9 mouse cellular contexts compared by ENCODE assay signal in genomic region chr2:59424729-59425128, GRCm38 (mm10). TPM values are rescaled to one million over a fixed set of nuclear protein-coding genes. Genes with fewer than 3 reads are reported as not detected.
DNase-seq lines count a peak whose midpoint lies in the region; ATAC-seq lines count a peak whose summit lies in the region.
"Had no signal": no experiment of that assay in that cellular context is flagged by ENCODE, and none has a peak within 500 bp of the region (broad histone marks: within the 10 kb centered on the region; RNA-seq: fewer than 3 reads in every experiment).

No protein-coding gene starts in this region.

- no peak overlapping the region for H3K27ac ChIP-seq in neural tube, embryonic 14.5 days (ENCODE audit: low read depth, low read length)
- H3K27ac ChIP-seq: lung, embryonic 15.5 days had no signal

- intact Hi-C loops in left cerebral cortex, postnatal 4 days (cut with DNase I): no loop called here
- intact Hi-C loops in heart, postnatal 10 days (cut with DNase I): loop anchor here (5.0 kb wide), 3 partner anchors 62 to 687 kb away; partner anchors contain the start of genes Ccdc148 and Pkp4
- intact Hi-C loops in left cerebral cortex, postnatal 10 days (cut with DNase I): loop anchor here (5.0 to 10.0 kb wide), 2 partner anchors 687 to 720 kb away; no protein-coding TSS in a partner anchor

- no peaks in the 10 kb centered on the region for H3K4me1 ChIP-seq in neural tube, embryonic 14.5 days (ENCODE audit: control insufficient read depth, insufficient read depth, low read length)

- ATAC-seq in neural tube, embryonic 14.5 days (ENCODE audit: low read depth): peak; percentile 91; the same call in 1 of the 2 replicates

- no peaks in the 10 kb centered on the region for H3K36me3 ChIP-seq in neural tube, embryonic 14.5 days (ENCODE audit: control insufficient read depth, insufficient read depth, low read length)
- H3K36me3 ChIP-seq: lung, embryonic 15.5 days had no signal

- no peak overlapping the region for H3K4me2 ChIP-seq in neural tube, embryonic 14.5 days (ENCODE audit: low read depth, low read length)
- H3K4me2 ChIP-seq: lung, embryonic 15.5 days had no signal

- no peaks in the 10 kb centered on the region for H3K9me3 ChIP-seq in neural tube, embryonic 14.5 days (ENCODE audit: control insufficient read depth, low read length)
- H3K9me3 ChIP-seq: lung, embryonic 15.5 days had no signal

- 51% methylated on average over 5 of the region's 5 CpGs for WGBS in neural tube, embryonic 14.5 days

- no peak overlapping the region for H3K4me3 ChIP-seq in neural tube, embryonic 14.5 days (ENCODE audit: low read depth, low read length)
- H3K4me3 ChIP-seq: lung, embryonic 15.5 days had no signal

- DNase-seq in left cerebral cortex, adult 11 months (ENCODE audit: low spot score): peak; percentile 43
- no peak for DNase-seq in left cerebral cortex, postnatal 4 days
- DNase-seq in embryo, embryonic 11 days: peak; percentile 71
- DNase-seq in heart, postnatal 10 days: peak; percentile 63 to 66
- DNase-seq in left cerebral cortex, postnatal 10 days (ENCODE audit: extremely low spot score in 1 of 2, low spot score in 2 of 2): peak; percentile 33 to 48
- DNase-seq in testis, postnatal 10 days (ENCODE audit: low spot score): no peak
- DNase-seq in cerebellum, adult 11 months: no peak

- no peak overlapping the region for H3K9ac ChIP-seq in neural tube, embryonic 14.5 days (replicated peaks; ENCODE audit: low read depth, low read length)
- H3K9ac ChIP-seq: lung, embryonic 15.5 days had no signal

- H3K27me3 ChIP-seq in neural tube, embryonic 14.5 days (ENCODE audit: control insufficient read depth, insufficient read depth, low read length): no peaks in the 10 kb centered on the region
- H3K27me3 ChIP-seq: lung, embryonic 15.5 days had no signal

RNA-seq across cellular contexts. Expression of gene Dapl1, which starts 59.7 kb away (rescaled TPM):
- total RNA-seq in left cerebral cortex, postnatal 4 days (2021): under 1 TPM in 1 of 2 experiments, not detected in 1; 0.74 TPM
- total RNA-seq in heart, postnatal 10 days (2021): not detected
- total RNA-seq in left cerebral cortex, postnatal 10 days (2021): 1 to 10 TPM; 1.8 to 2.0 TPM
- not detected in 2 replicates for polyA plus RNA-seq in neural tube, embryonic 14.5 days (2014; fragmentation: Nextera tagmentation; extraction: Ambion mirVana)

Comparison
In these comparisons a context has a peak if more than half of its experiments do, and no peak if none do; other contexts are left out.
1. DNase-seq: peak in left cerebral cortex, adult 11 months (single experiment), embryo, embryonic 11 days (single experiment), heart, postnatal 10 days (2 of 2) and left cerebral cortex, postnatal 10 days (2 of 2); none in left cerebral cortex, postnatal 4 days (single experiment), testis, postnatal 10 days (single experiment) and cerebellum, adult 11 months (single experiment).